Mouse (Mus musculus) MEL (cell line): Measurements from ENCODE around the gene Tcf15. TPM values are rescaled to one million over a fixed set of nuclear protein-coding genes. Genes with fewer than 3 reads are reported as not detected.

Source experiments
- DNase-seq: peaks from one replicate; pipeline ENCODE4 v3.0.0; 2011; ENCODE audit warnings: low read depth, low spot score
- H3K27ac ChIP-seq: 2 replicates; pipeline ENCODE4 v1.5.1; 2012; ENCODE audit warnings: low read depth, mild to moderate bottlenecking, control low read depth, low read length, moderate library complexity; ENCODE audit not compliant: control insufficient read depth
- H3K27me3 ChIP-seq, 2 experiments: fragments of 150-350 bp in 1 of 2; sonication (generic) in 1 of 2; 2 replicates each; pipeline ENCODE4 v1.6.1; 2012; ENCODE audit warnings: low read length in 2 of 2, mild to moderate bottlenecking in 2 of 2, improper control_type of control experiment in 1 of 2, moderate library complexity in 1 of 2; ENCODE audit not compliant: insufficient read depth in 2 of 2, control insufficient read depth in 1 of 2
- H3K36me3 ChIP-seq, 2 experiments: 2 replicates each; pipeline ENCODE4 v1.6.1; 2012 to 2014; ENCODE audit warnings: low read length in 2 of 2, improper control_type of control experiment in 1 of 2, inconsistent platforms in 1 of 2, mild to moderate bottlenecking in 1 of 2; ENCODE audit not compliant: insufficient read depth in 2 of 2, control insufficient read depth in 1 of 2
- H3K4me1 ChIP-seq, 2 experiments: fragments of 150-350 bp in 1 of 2; sonication (generic) in 1 of 2; 2 replicates each; pipeline ENCODE4 v1.6.1; 2012; ENCODE audit warnings: low read length in 2 of 2, improper control_type of control experiment in 1 of 2, mild to moderate bottlenecking in 1 of 2; ENCODE audit not compliant: insufficient read depth in 2 of 2, control insufficient read depth in 1 of 2
- H3K4me3 ChIP-seq, 2 experiments: fragments of 150-350 bp in 1 of 2; sonication (generic) in 1 of 2; 2 replicates each; pipeline ENCODE4 v1.5.1; 2012; ENCODE audit warnings: low read depth in 2 of 2, low read length in 2 of 2, mild to moderate bottlenecking in 2 of 2, moderate library complexity in 2 of 2, control low read depth in 1 of 2, improper control_type of control experiment in 1 of 2; ENCODE audit not compliant: control insufficient read depth in 1 of 2, insufficient read depth in 1 of 2
- H3K79me2 ChIP-seq: 2 replicates; pipeline ENCODE4 v1.6.1; 2012; ENCODE audit warnings: mild to moderate bottlenecking, low read length, moderate library complexity; ENCODE audit not compliant: control insufficient read depth, poor library complexity, insufficient read depth
- H3K9ac ChIP-seq: 2 replicates; pipeline ENCODE4 v1.6.1; 2012; ENCODE audit warnings: low read depth, mild to moderate bottlenecking, control low read depth, low read length, moderate library complexity; ENCODE audit not compliant: control insufficient read depth, poor library complexity, severe bottlenecking
- H3K9me3 ChIP-seq: fragments of 150-350 bp; sonication (generic); replicated peaks from 2 replicates; pipeline ENCODE4 v1.6.1; 2012; ENCODE audit warnings: mild to moderate bottlenecking, low read length, improper control_type of control experiment, moderate library complexity; ENCODE audit not compliant: insufficient read depth
- CHD1 ChIP-seq: IDR thresholded peaks from 2 replicates; pipeline ENCODE4 v1.6.1; 2012; ENCODE audit warnings: low read depth, mild to moderate bottlenecking, inconsistent platforms, low read length, improper control_type of control experiment
- CHD2 ChIP-seq: IDR thresholded peaks from 2 replicates; pipeline ENCODE4 v1.6.1; 2011; ENCODE audit warnings: low read length, improper control_type of control experiment
- CTCF ChIP-seq, 3 experiments: IDR thresholded peaks in 2 of 3; conservative IDR thresholded peaks in 1 of 3; 2 replicates each; pipeline ENCODE4 v1.5.1; 2011 to 2012; ENCODE audit warnings: low read length in 3 of 3, low read depth in 2 of 3, mild to moderate bottlenecking in 2 of 3, improper control_type of control experiment in 1 of 3, inconsistent platforms in 1 of 3, mixed read lengths in 1 of 3, moderate library complexity in 1 of 3; ENCODE audit not compliant: control insufficient read depth in 1 of 3, insufficient read depth in 1 of 3, poor library complexity in 1 of 3, severe bottlenecking in 1 of 3
- E2F4 ChIP-seq: IDR thresholded peaks from 2 replicates; pipeline ENCODE4 v1.6.1; 2011; ENCODE audit warnings: low read depth, low read length, improper control_type of control experiment, borderline replicate concordance
- ELF1 ChIP-seq: IDR thresholded peaks from 2 replicates; pipeline ENCODE4 v1.6.1; 2014; ENCODE audit warnings: low read depth, mild to moderate bottlenecking, inconsistent platforms, low read length, improper control_type of control experiment, moderate library complexity
- HCFC1 ChIP-seq: IDR thresholded peaks from 2 replicates; pipeline ENCODE4 v1.6.1; 2012; ENCODE audit warnings: low read depth, mild to moderate bottlenecking, inconsistent platforms, low read length, improper control_type of control experiment, moderate library complexity
- KAT2A ChIP-seq: conservative IDR thresholded peaks from 2 replicates; pipeline ENCODE4 v1.6.1; 2012; ENCODE audit warnings: low read depth, low read length, improper control_type of control experiment, inconsistent platforms
- MEF2A ChIP-seq: IDR thresholded peaks from 2 replicates; pipeline ENCODE4 v1.6.1; 2014; ENCODE audit warnings: low read depth, mild to moderate bottlenecking, inconsistent platforms, low read length, improper control_type of control experiment; ENCODE audit not compliant: poor library complexity, insufficient replicate concordance, severe bottlenecking; ENCODE audit errors: extremely low read depth
- MXI1 ChIP-seq: IDR thresholded peaks from 2 replicates; pipeline ENCODE4 v1.6.1; 2011; ENCODE audit warnings: mild to moderate bottlenecking, low read depth, low read length, improper control_type of control experiment
- MYC ChIP-seq: IDR thresholded peaks from 2 replicates; pipeline ENCODE4 v1.6.1; 2011; ENCODE audit warnings: low read depth, mild to moderate bottlenecking, low read length, improper control_type of control experiment, moderate library complexity
- POLR2A ChIP-seq, 2 experiments: IDR thresholded peaks; 2 replicates each; pipeline ENCODE4 v1.6.1; 2011 to 2012; ENCODE audit warnings: low read length in 2 of 2, mild to moderate bottlenecking in 2 of 2, control low read depth in 1 of 2, improper control_type of control experiment in 1 of 2, low read depth in 1 of 2, moderate library complexity in 1 of 2; ENCODE audit not compliant: control insufficient read depth in 1 of 2, insufficient read depth in 1 of 2, poor library complexity in 1 of 2
- RAD21 ChIP-seq: IDR thresholded peaks from 2 replicates; pipeline ENCODE4 v1.6.1; 2011; ENCODE audit warnings: mild to moderate bottlenecking, low read depth, low read length, improper control_type of control experiment
- SIN3A ChIP-seq: IDR thresholded peaks from 2 replicates; pipeline ENCODE4 v1.6.1; 2012; ENCODE audit warnings: low read length, improper control_type of control experiment, inconsistent platforms
- ZKSCAN1 ChIP-seq: IDR thresholded peaks from 2 replicates; pipeline ENCODE4 v1.6.1; 2012; ENCODE audit warnings: low read depth, mild to moderate bottlenecking, inconsistent platforms, low read length, improper control_type of control experiment, moderate library complexity
- polyA plus RNA-seq, 2 experiments: library from polyadenylated mRNA; stranded (reverse) in 1 of 2; unstranded in 1 of 2; fragments of >175 nt in 1 of 2; fragments of >200 nt in 1 of 2; gene quantifications; 2 replicates each; pipeline versions ENCODE4 v1.2.1 to v1.2.4; 2012; ENCODE audit warnings: low replicate concordance in 2 of 2, low read depth in 1 of 2; ENCODE audit not compliant: insufficient read length in 2 of 2, insufficient read depth in 1 of 2, missing spikeins in 1 of 2
- total RNA-seq: library from RNA; depleted of rRNA; stranded (reverse); fragments of 300-350 nt; gene quantifications from 2 replicates; pipeline ENCODE4 v1.2.3, GENCODE M21; 2012

Gene Tcf15
- total and polyA plus RNA-seq, 3 experiments, result not detected

DNA sequence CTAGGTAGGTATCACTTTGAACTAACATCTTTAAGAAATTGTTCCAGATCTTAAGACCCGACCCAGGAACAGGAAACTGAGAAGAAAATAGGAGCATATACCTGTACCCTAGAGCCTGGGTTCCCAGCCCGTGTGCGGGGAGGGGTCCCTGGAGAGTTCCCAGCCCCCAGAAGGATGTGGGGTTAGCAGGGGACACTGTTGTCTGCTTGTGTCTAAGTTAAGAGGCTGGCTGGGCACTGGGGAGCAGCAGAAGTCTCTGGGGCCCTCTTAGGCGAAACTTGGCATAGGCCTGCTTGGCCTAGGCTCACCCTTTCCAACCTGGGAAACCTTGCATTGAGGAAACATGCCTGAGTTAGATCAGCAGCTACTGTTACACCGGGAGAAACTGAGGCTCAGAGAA, 1.1 kb downstream of the Tcf15 start:
- Histone ChIP-seq H3K27me3 (no peaks in the 10 kb centered on the region), H3K79me2 (no peaks in the 10 kb centered on the region), H3K9me3 (no peaks in the 10 kb centered on the region), H3K9ac (no peak overlapping the region), H3K4me3 (no peak overlapping the region), H3K27ac (no peak overlapping the region), H3K4me1 (no peaks in the 10 kb centered on the region), H3K36me3 (no peaks in the 10 kb centered on the region)
- DNase-seq, result no peak
- TF ChIP-seq HCFC1 (no peak), SIN3A (no peak), ELF1 (no peak), MYC (no peak), MEF2A (no peak), CTCF (IDR thresholded peaks at IDR 0.05 in 2 of 3, conservative IDR thresholded peaks at IDR 0.05 in 1 of 3; ENCODE audit: control insufficient read depth in 1 of 3, insufficient read depth in 1 of 3, low read depth in 2 of 3, low read length in 3 of 3, poor library complexity in 1 of 3, severe bottlenecking in 1 of 3) (no peak), POLR2A (IDR thresholded peaks at IDR 0.05; ENCODE audit: control insufficient read depth in 1 of 2, insufficient read depth in 1 of 2, low read depth in 1 of 2, low read length in 2 of 2, poor library complexity in 1 of 2) (no peak), E2F4 (no peak)

- Histone ChIP-seq H3K9me3 (no peaks in the 10 kb centered on the region), H3K27me3 (no peaks in the 10 kb centered on the region), H3K4me3 (no peak overlapping the region), H3K36me3 (no peaks in the 10 kb centered on the region), H3K9ac (no peak overlapping the region), H3K4me1 (no peaks in the 10 kb centered on the region; a peak in 1 of 4 replicates), H3K27ac (no peak overlapping the region), H3K79me2 (no peaks in the 10 kb centered on the region)
- DNase-seq, result no peak
- TF ChIP-seq CHD1 (no peak), ZKSCAN1 (no peak), KAT2A (no peak), HCFC1 (no peak)
These were observed 2.4 kb downstream of the Tcf15 start for GRCm38 (mm10) chr2:152145711-152146110.

GRCm38 (mm10) chr2:152147079-152147478, 3.7 kb downstream of the Tcf15 start:
- no peaks in the 10 kb centered on the region for H3K9me3 ChIP-seq
- no peak for TF ChIP-seq MYC
- no peak for TF ChIP-seq KAT2A
- no peak for TF ChIP-seq MXI1
- no peak for TF ChIP-seq RAD21
- TF ChIP-seq CHD2, result no peak
- no peak for TF ChIP-seq ELF1
- TF ChIP-seq, all 39 proteins: peak for 0
- Histone ChIP-seq H3K79me2 (no peaks in the 10 kb centered on the region), H3K36me3 (no peaks in the 10 kb centered on the region), H3K9ac (no peak overlapping the region), H3K4me1 (peaks cover 0 to 2% of the 10 kb centered on the region in 2 experiments; a peak in 2 of 4 replicates), H3K27ac (no peak overlapping the region), H3K4me3 (no peak overlapping the region), H3K27me3 (no peaks in the 10 kb centered on the region)
- no peak for DNase-seq
